In the genomic region with DNA sequence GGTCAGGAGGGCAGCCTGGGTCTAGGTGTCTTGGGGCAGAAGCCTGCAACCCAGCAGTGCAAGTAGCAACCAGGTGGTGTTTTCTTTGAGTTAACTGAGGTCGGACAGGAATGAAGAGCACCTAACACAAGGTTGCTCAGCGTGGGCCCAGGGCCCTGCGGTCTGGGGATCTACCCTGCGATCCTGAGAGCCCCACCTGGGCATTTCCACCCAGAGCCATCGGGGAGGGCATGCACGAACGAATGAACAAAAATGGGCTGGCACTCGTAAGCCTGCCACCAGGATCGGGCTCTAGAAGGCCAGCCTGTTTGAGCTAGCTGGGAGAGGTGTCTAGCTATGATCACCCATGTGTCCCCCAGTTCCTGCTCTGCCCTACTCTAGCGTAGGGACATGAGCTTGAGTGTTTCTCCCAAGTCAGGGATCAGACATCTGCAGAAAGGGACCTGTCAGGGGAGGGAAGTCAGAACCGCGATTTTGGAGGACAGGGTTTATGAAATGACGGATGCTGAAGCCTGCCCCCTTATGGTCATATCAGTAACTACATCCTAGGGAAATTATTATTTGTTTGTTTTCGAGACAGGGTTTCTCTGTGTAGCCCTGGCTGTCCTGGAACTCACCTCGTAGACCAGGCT, we compare ENCODE assay signal across 10 mouse cellular contexts. TPM values are rescaled to one million over a fixed set of nuclear protein-coding genes. Genes with fewer than 3 reads are reported as not detected.
A peak's percentile ranks its signal among the peaks of the same experiment; 100 is the strongest.
DNase-seq lines count a peak whose midpoint lies in the region; ATAC-seq and TF ChIP-seq lines count a peak whose summit lies in the region.
"Had no signal": no experiment of that assay in that cellular context is flagged by ENCODE, and none has a peak within 500 bp of the region (broad histone marks: within the 10 kb centered on the region; RNA-seq: fewer than 3 reads in every experiment).

No protein-coding gene starts in this region.

- H3K36me3 ChIP-seq in liver, embryonic 11.5 days (ENCODE audit: control insufficient read depth, insufficient read depth, low read length) = no peaks in the 10 kb centered on the region
- no peaks in the 10 kb centered on the region for H3K36me3 ChIP-seq in hindbrain, postnatal 0 days (ENCODE audit: insufficient read depth, low read length)
- no peaks in the 10 kb centered on the region for H3K36me3 ChIP-seq in midbrain, embryonic 15.5 days (replicated peaks)
- H3K36me3 ChIP-seq: lung, embryonic 15.5 days had no signal

- no peak overlapping the region for H3K4me3 ChIP-seq in liver, embryonic 11.5 days (ENCODE audit: low read depth, low read length)
- H3K4me3 ChIP-seq in hindbrain, postnatal 0 days (ENCODE audit: low read length) = no peak overlapping the region
- H3K4me3 ChIP-seq in midbrain, embryonic 15.5 days = no peak overlapping the region
- H3K4me3 ChIP-seq: erythroblast, embryonic 14.5 days; lung, embryonic 15.5 days had no signal

- CTCF ChIA-PET in Patski (lab: Charles Lee) = interaction anchor here (0.6 to 2.4 kb wide), 12 partner anchors 11 to 231 kb away, joined by 3 to 8 read pairs (median 3); no protein-coding TSS in a partner anchor

- ATAC-seq in liver, embryonic 11.5 days (replicated peaks; ENCODE audit: low FRiP score) = no peak
- peak; percentile 26 for ATAC-seq in Patski
- ATAC-seq in hindbrain, postnatal 0 days = 0 out of 2 replicates have a peak, but pooled peaks have one; percentile 24
- peak; percentile 75 for ATAC-seq in megakaryocyte, adult 5-6 weeks (ENCODE audit: poor library complexity, severe bottlenecking)
- ATAC-seq in midbrain, embryonic 15.5 days (replicated peaks) = no peak

- WGBS in liver, embryonic 11.5 days = 42% methylated on average over 15 of the region's 15 CpGs
- 45% methylated on average over 15 of the region's 15 CpGs for WGBS in hindbrain, postnatal 0 days
- 48% methylated on average over 15 of the region's 15 CpGs for WGBS in midbrain, embryonic 15.5 days

- in situ Hi-C loops in Patski (cut with MboI; ENCODE audit: low pct_unique_long_range_greater_than_20kb) = loop anchor here (5.0 kb wide), 1 partner anchor 108 kb away; no protein-coding TSS in a partner anchor

- peak; percentile 75 for TF ChIP-seq CTCF in Patski (IDR thresholded peaks at IDR 0.05)
- TF ChIP-seq CTCF in hindbrain, postnatal 0 days (IDR thresholded peaks at IDR 0.05; ENCODE audit: low read depth) = peak; percentile 76

- H3K9me3 ChIP-seq in liver, embryonic 11.5 days (ENCODE audit: control insufficient read depth, low read length) = no peaks in the 10 kb centered on the region
- H3K9me3 ChIP-seq in hindbrain, postnatal 0 days (ENCODE audit: low read length) = 0 out of 2 replicates have a peak, but pooled peaks cover 1% of the 10 kb centered on the region
- H3K9me3 ChIP-seq in midbrain, embryonic 15.5 days = no peaks in the 10 kb centered on the region
- H3K9me3 ChIP-seq: lung, embryonic 15.5 days had no signal

- POLR2A ChIA-PET in Patski (lab: Charles Lee) = interaction anchor here (0.9 kb wide), 1 partner anchor 66 kb away, joined by 3 read pairs; no protein-coding TSS in a partner anchor

- H3K27ac ChIP-seq in liver, embryonic 11.5 days (ENCODE audit: low read depth, low read length) = no peak overlapping the region
- H3K27ac ChIP-seq in hindbrain, postnatal 0 days = no peak overlapping the region
- no peak overlapping the region for H3K27ac ChIP-seq in midbrain, embryonic 15.5 days
- H3K27ac ChIP-seq: lung, embryonic 15.5 days had no signal

- H3K4me2 ChIP-seq in liver, embryonic 11.5 days = no peak overlapping the region
- no peak overlapping the region for H3K4me2 ChIP-seq in hindbrain, postnatal 0 days (ENCODE audit: low read depth, low read length)
- no peak overlapping the region for H3K4me2 ChIP-seq in midbrain, embryonic 15.5 days
- H3K4me2 ChIP-seq: lung, embryonic 15.5 days had no signal

- peak; percentile 35 for DNase-seq in liver, embryonic 11.5 days (ENCODE audit: low spot score)
- no peak for DNase-seq in liver
- DNase-seq in Patski (ENCODE audit: low read depth, low spot score) = no peak
- peak; percentile 53 for DNase-seq in embryo, embryonic 10 days (ENCODE audit: low spot score)
- peak; percentile 58 for DNase-seq in hindbrain, postnatal 0 days (ENCODE audit: low spot score)
- no peak for DNase-seq in right cerebral cortex, adult 2 months (ENCODE audit: low spot score in 2 of 2)

- H3K9ac ChIP-seq in liver, embryonic 11.5 days (ENCODE audit: low read depth, low read length) = no peak overlapping the region
- H3K9ac ChIP-seq in hindbrain, postnatal 0 days (replicated peaks; ENCODE audit: low read length) = no peak overlapping the region
- no peak overlapping the region for H3K9ac ChIP-seq in midbrain, embryonic 15.5 days
- H3K9ac ChIP-seq: lung, embryonic 15.5 days had no signal

- no peaks in the 10 kb centered on the region for H3K4me1 ChIP-seq in liver, embryonic 11.5 days (replicated peaks; ENCODE audit: control insufficient read depth, insufficient read depth, low read length)
- H3K4me1 ChIP-seq in hindbrain, postnatal 0 days (ENCODE audit: insufficient read depth, low read length) = no peaks in the 10 kb centered on the region; the same call in 1 of the 2 replicates
- peaks cover 7% of the 10 kb centered on the region; the same call in 1 of the 2 replicates for H3K4me1 ChIP-seq in midbrain, embryonic 15.5 days
- H3K4me1 ChIP-seq: lung, embryonic 15.5 days had no signal

- peaks cover 5% of the 10 kb centered on the region; the same call in 1 of the 2 replicates for H3K27me3 ChIP-seq in liver, embryonic 11.5 days (replicated peaks; ENCODE audit: control insufficient read depth, insufficient read depth, low read length)
- H3K27me3 ChIP-seq in Patski = no peaks in the 10 kb centered on the region
- H3K27me3 ChIP-seq in hindbrain, postnatal 0 days (ENCODE audit: insufficient read depth, low read length) = no peaks in the 10 kb centered on the region
- H3K27me3 ChIP-seq in midbrain, embryonic 15.5 days (replicated peaks) = peaks cover 6% of the 10 kb centered on the region; the same call in 1 of the 2 replicates
- H3K27me3 ChIP-seq: lung, embryonic 15.5 days had no signal

RNA-seq across cellular contexts. Expression of a gene that starts 22.2 kb away (rescaled TPM):
- polyA plus RNA-seq in liver, embryonic 11.5 days (2014; fragmentation: Nextera tagmentation; extraction: Ambion mirVana) = not detected in 2 replicates
- polyA plus RNA-seq in Patski (2021) = not detected
- total RNA-seq in hindbrain, postnatal 0 days (2014; rRNA removed) = not detected in 2 replicates
- 4.7 and 5.4 TPM in 2 replicates for polyA plus RNA-seq in hindbrain, postnatal 0 days (2015; fragmentation: Nextera tagmentation; extraction: Ambion mirVana)
- 2.3 and 3.7 TPM in 2 replicates for total RNA-seq in megakaryocyte, adult 5-6 weeks (2015)
- not detected in 2 replicates for total RNA-seq in megakaryocyte, adult 5-6 weeks (2017)
- 1.7 and 2.5 TPM in 2 replicates for polyA plus RNA-seq in midbrain, embryonic 15.5 days (2015; fragmentation: Nextera tagmentation; extraction: Ambion mirVana)
- polyA plus RNA-seq: erythroblast, embryonic 14.5 days had no signal

RNA-seq across cellular contexts. Expression of a gene that starts 49.5 kb away (rescaled TPM):
- 9.8 and 11.2 TPM in 2 replicates for polyA plus RNA-seq in liver, embryonic 11.5 days (2014; fragmentation: Nextera tagmentation; extraction: Ambion mirVana)
- polyA plus RNA-seq in Patski (2021) = not detected
- total RNA-seq in hindbrain, postnatal 0 days (2014; rRNA removed) = 15.4 and 16.0 TPM in 2 replicates
- 7.8 and 8.0 TPM in 2 replicates for polyA plus RNA-seq in hindbrain, postnatal 0 days (2015; fragmentation: Nextera tagmentation; extraction: Ambion mirVana)
- total RNA-seq in megakaryocyte, adult 5-6 weeks (2015) = 0.18 TPM in 1 of 2 replicates, not detected in the other
- 0.12 and 0.55 TPM in 2 replicates for total RNA-seq in megakaryocyte, adult 5-6 weeks (2017)
- 6.7 and 8.6 TPM in 2 replicates for polyA plus RNA-seq in midbrain, embryonic 15.5 days (2015; fragmentation: Nextera tagmentation; extraction: Ambion mirVana)
- polyA plus RNA-seq: erythroblast, embryonic 14.5 days had no signal

Comparison
In these comparisons a context has a peak if more than half of its experiments do, and no peak if none do; other contexts are left out.
1. DNase-seq: peak in liver, embryonic 11.5 days (single experiment), embryo, embryonic 10 days (single experiment) and hindbrain, postnatal 0 days (single experiment); none in liver (single experiment), Patski (single experiment) and right cerebral cortex, adult 2 months (0 of 2).
2. ATAC-seq: peak in Patski (single experiment), hindbrain, postnatal 0 days (single experiment) and megakaryocyte, adult 5-6 weeks (single experiment); none in liver, embryonic 11.5 days (single experiment) and midbrain, embryonic 15.5 days (single experiment).